Mouse (Mus musculus) Muller cell, postnatal 12 days (primary cell): ENCODE measurements at regions not wholly inside any gene's neighbourhood (a gene's known extent, or its start where the extent isn't known, plus 50 kb on each side); places are given as distances from the start of the nearest gene placed in this dataset.

Source experiments
- DNase-seq: peaks from one replicate; pipeline ENCODE4 v3.0.0-alpha.2; 2015; ENCODE audit errors: inconsistent ontology term

DNA sequence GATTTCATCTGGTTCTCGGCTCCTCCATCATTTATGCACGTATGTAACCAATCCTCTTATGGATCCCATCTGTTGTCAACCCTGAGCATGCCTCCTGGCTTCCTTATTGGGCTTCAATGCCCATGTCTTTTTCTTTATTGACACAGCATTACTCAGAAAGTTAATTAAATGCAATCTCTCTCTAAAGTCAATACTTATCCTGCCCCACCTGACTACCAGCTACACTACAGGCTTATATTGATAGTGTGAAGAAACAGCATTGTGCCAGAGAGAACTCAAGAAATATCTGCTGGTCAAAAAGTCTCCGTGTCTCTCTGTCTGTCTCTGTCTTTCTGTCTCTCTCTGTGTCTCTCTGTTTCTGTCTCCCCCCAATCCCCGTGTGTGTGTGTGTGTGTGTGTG is 194.7 kb upstream of the Rfx3 start:
- DNase-seq = no peak

DNA sequence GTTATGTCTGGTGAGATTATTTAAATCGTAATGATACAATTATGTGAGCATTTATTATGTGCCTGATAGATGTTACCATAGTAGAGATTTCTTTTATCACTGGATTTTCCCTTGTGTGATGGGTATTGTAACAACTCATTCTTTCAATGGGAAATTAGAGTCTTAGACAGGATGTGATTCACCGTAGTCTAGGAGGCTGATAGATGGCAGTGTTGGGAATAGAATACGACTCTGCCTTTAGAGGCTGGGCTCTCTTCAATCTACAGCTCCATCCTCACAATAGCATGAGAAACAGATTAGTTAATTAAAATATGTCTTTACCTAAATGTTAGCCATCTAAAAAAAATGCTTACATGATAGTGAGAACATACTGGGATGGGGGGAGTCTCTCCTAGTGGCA is 192.8 kb upstream of the Rfx3 start:
- DNase-seq = peak; percentile 10

DNA sequence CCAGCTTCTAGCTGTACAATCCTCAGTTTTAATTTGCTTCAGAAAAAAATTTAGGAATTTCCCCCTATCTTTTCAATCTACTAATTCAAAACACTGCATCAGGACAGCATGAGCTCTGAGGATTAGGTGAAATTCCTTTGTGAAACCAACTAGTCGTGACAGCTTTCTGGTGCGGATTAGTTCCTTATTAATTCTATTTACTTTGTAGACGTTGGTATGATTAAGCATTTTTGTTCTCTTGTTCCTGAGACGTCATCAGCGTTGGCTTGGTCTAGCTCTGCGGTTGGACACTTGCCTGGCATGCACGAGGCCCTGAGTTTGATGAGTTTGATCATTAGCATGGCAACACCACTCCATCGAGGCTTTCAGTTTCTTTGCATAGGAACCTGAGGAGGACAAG is 188.4 kb upstream of the Rfx3 start:
- DNase-seq = peak; percentile 81

DNA sequence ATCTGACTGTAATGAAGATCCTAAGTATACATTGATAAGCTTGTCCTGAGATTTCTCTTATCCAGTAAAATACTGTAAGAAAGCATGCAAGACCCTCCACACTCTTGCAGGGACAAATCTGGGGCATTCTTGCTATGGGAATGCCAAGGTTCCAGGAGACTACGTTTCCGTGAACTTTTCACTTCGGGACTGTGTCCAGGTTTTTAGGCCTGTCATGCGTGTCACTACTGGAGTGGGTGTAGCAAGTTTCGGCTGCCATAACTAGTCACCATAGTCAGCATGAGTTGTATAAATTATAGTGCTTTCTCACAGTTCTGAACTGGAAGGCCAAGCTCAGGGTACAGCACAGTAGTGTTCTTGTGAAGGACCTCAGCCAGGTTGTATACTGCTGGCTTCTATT is 185.9 kb upstream of the Rfx3 start:
- DNase-seq = no peak

DNA sequence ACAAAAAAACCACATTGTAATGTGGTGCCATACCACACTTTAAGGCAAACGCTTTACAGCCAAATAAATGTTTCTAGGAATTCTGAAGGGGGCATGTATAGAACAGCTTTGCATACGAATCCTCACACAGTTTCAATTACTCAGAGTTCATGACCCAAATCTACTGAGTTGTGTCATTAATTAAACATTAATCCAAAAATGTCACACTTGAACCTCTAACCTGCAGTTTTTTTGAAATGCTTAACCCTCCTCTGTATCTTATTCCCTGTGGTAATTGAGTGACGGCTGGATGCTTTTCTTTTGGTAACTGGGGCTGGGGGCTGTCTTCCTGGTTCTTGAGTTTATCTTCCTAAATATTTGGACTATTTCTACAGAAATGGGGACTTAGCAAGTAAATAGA is 181.3 kb upstream of the Rfx3 start:
- DNase-seq = peak; percentile 7

DNA sequence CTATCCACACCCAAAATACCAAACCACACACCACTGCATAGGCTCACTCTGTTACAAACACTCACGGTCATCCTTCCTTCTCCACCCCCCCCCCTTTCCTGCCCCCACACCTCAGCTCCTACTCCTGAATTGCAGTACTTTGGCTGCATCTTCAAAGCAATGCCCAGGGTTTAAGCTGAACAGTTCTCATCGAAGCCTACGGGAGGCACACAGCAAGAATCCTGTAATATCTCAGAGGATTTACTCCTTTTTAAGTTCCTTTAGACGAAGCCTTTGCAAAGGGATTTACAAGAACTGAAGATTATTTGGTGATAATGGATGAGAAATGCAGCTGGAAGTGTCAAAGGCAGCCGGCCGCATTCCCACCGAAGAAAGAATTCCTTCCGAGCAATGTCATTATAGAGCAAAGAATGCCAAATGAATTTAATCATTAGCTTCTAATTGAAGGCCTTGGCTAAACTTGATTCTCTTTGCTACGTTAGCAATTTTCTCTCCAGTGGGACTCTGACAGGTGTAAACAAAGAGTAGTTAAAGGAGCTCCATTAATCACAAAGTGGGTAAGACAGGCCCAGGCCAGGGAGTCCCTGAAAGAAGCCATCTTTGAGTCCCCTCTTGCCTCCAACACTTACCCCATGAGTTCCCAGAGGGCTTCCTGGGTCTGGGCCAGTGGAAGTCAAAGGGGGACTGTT is 180.6 kb upstream of the Rfx3 start:
- peak; percentile 86 for DNase-seq

DNA sequence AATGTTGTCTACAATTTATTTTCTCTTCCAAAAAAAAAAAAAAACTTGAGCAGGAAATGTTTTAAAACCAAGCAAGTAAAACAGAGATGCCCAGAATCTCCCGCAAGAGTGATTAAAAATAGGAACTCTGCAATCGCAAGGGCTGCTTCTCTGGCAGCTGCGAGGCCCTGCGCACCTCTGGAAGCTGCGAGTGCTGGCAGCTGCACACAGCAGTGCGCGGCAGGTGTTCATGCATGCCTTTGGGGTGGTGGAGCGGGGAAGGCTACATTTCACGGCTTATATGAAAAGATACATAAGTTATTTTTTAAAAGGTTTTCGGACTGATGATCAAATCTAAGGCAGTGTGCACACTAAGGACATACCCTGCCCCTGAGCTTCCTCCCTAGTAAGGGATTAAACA is 179.3 kb upstream of the Rfx3 start:
- DNase-seq = no peak

DNA sequence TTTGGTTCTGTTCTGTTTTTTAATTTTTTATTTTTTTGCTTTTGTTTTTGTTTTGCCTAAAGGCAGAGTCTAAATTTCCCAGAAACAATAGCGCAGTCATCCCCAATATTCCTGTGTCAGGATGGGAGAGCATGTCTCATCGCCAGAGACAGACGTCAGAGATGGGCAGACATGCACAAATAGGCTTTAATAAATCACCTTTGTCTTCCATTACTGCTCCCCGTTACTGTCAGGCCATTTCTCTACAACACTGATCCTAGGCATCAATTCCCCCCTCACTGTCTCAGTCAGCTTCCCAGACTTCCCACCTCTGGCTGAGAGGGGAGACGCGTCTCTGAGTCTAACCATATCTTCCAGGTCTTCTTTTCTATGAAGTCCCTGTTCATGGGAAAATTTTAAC is 177.4 kb upstream of the Rfx3 start:
- no peak for DNase-seq

DNA sequence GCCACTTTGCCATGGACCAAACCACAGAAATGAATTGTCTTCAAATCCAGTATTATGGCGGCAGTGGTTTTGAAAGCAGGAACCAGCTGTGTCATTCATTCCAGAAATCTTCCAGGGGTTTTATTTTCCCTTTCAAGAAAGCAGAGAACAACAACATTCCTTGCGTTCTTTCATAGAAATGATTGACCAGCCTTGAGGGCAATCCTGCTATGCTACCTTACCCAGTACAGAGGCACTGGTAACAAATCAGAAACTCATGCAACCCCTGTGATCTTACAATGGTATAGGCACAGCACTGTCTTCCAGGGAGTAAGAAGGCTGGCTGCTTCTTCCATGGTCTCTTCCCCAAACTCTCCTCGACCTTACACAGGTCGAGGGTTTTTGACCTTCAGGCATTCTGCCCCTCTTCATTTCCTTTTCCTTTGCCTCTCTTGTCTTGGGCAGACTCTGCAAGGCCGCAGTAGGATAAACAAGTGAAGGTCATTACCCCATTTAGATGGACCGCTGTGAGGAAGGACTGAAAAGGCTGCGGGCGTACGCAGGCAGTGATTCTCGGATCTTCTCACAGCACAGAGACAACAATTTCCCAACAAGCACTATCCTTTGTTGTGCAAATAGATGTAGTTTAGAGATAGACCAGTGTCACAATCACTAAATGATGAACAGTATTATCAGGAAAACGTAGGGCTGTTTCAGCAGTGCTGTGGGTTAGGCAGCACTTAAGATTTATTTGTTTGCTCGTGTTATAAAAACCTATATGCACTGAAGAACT is 171.6 kb upstream of the Rfx3 start:
- peak; percentile 25 for DNase-seq

DNA sequence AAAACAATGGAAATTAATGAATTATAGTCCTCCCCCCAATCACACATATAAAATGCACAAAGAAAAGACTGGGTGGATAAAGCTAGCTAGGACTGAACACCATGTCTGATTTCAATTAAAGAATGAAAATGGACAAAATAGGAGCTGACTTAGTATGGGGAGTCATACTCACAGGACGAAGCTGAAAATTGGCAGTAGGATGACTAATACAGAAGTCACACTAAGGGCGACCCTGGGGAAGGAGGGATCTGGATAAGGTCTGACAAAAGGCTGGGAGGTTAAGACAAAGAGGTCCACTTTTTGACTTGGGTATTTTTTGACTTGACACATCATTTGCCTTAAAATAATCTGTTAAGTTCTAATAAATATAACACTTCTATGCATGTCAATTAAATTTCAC is 170.2 kb upstream of the Rfx3 start:
- no peak for DNase-seq

DNA sequence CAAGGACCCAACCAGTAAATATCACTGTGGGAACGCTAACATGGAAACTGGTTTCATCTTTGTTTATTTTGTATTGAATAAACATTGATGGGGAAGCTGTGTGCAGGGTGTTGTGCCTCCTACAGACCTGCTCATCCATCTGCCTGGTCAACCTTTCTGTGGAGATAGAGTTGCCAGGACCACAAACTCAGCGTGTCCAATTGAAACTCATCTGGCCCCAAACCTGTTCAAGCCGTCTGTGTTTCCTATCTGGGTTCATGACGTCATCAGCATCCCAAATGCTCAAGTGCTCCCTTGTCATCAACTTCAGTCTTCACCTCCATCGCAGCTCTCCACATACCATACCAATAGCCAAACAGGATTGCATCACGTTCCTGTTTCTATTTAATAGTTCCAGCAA is 167.1 kb upstream of the Rfx3 start:
- no peak for DNase-seq

DNA sequence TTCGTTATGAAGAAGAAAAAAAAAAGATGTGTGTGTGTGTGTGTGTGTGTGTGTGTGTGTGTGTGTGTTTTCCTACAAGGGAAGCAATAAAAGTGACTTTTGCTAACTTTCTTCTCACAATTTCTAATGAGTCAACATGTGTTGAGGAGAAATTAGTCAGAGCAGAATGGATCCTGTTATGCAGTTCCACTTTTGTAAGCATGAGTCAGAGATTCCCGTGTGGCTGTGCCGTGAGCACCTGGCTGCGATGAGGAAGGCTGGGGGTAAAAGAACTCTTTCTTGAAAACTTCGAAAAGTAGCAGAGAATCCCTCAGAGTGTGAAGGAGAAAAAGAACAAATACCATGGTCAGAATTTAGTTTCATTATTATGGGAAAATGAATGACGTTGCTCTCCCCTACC is 165.9 kb upstream of the Rfx3 start:
- no peak for DNase-seq

DNA sequence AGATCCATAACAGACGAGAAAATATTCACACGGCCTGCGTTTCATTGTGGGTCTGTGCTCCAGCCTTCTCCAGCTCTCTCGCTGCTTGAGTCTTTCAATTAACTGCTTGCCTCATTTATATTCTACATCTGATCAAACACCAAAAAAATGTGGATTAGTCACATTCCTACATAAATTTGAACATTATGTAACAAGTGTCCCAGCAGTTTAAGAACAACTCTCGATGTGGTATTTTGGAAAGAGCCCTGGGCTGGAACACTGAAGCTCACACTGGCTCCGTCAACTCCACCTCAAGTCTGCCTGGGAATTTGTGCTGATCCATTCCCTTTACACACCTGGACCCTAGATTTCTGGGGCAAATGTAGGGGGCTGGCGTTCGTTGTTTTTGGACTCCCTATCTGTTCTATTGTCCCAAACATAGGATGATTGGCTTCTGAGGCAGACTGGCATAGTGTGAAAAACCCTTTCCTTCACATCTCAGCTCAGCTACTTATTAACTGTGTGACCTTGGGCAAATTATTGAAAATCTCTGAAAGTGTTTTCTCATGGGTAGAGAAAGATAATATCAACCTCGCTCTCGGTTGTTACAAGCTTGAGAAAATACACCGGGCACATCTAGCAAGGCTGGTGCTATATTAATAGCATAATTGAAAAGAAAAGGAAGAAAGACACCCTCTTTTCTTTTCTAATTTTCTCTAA is 161.0 kb upstream of the Rfx3 start:
- DNase-seq = peak; percentile 40

DNA sequence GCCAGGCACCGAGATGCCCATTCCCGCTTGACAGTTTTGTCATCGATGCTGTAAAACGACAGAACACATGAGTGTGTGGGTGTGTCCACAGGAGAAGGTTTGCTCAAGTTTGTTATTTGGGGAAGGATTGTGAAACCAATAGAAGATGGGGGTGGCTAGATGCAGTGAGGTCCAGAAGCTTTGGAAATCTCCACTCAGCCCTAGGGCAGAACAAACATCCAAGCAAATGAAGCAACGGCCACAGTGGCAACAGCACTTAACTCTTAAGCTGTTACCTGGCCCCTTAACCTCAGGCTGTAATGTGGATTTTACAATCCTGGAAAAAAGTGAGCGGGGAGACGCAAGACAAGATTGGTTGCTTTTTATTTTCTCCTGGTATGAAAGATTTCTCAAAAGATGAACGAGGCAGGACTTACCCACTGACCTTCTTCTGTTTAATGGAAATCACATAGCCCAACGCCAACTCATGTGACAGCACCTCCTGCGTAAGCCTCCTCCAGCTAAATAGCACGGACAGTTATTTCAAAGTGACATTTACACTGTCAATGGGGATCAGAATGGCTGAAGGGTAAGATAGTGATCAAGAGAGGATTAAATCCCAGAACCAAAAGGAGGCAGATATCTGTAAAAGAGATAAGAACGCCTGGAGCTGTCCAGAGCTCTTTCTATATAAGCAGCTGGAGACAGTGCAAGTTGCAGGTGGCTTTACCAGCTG is 156.6 kb upstream of the Rfx3 start:
- no peak for DNase-seq

DNA sequence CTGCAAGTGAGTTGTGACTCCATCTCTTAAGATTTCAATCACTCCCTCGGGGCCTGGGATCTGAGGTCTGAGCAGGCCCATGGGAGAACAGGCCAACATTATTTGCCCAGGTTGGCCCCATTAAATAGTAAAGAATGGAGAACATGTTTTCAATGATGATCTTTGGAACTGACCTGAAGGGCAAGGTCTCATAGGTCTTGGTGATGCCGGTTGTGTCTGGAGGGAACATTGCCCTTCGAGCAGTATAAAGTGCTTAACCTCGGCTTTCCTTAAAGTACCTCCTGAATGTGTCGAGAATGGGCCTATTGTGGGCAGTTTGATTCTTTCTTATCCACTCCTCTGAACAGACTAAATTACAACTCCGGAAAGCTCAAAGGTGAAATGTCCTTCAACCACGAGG is 155.7 kb upstream of the Rfx3 start:
- no peak for DNase-seq

DNA sequence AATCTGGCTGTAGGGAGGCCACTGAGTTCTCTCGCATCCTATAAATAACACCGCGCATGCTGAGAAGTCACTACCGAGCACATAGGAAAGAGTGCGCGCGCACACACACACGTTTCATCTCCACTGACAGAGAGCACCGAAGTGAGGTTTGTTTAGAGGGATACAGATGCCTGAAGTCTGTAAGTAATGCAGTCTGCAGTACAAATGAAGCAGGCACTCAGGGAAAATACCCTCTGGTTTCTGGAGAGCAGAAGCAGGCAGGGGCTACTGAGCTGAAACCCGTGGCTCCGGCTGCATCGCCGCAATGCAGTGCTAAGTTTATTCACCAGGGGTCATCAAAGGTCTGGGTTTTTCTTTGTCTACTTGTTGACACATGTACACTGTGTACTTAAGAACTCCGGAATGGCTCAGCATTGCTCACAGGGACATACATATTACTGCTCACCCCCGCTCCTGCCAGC is 155.0 kb upstream of the Rfx3 start:
- DNase-seq = peak; percentile 48

DNA sequence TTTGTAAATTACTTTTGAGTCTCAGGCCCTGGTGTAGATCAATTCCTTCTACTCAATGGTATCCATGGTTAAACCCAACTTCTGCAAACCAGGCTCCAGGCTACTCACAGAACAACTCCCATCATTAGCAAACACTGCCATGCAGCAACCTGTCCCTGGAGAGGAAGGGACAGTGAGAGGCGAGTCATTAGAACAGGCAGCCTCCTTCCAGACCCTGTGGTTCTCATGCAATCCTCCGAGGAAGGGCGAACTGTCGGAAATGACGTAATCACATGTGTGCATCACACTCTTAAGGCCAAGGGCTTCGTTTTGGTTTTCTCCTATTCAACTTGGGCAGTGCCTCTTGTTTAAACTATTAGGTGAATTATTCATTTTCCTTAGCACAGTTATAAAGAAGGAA is 152.2 kb upstream of the Rfx3 start:
- no peak for DNase-seq

DNA sequence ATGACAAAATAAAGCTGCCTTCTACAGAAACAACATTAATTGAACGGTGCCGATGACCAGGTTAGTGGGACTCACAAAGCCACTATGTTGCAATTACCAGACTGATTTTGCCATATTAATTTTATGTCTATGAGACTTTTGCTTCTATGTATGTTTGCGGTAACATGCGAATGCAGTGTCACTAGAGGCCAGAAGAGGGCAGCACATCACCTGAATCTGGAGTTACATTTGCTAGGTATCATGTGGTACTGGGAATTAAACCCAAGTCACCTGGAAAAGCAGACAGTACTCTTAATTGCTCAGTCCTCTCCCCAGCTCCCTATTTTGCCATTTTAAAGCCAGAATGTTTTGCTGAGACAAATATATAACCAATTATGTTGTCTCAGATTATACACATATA is 149.6 kb upstream of the Rfx3 start:
- no peak for DNase-seq

DNA sequence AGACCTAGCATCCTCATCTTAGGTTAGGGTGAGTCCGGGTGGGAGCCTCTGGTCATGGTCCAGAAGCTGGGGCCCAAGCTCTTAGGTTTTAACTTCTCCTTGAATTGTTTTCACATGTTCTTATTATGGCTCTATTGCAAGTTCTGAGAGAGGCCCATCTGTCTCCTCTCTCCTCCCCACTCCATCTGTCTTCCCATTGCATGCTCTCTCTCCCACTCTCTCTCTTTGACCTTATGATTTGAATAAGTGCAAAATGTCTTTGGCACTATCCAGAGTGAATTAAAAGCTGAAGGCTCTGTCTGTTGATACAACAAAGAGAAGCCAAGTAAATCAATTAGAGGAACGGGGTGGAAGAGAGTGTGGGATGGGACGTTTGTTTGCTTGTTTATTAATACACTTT is 146.2 kb upstream of the Rfx3 start:
- DNase-seq = no peak

DNA sequence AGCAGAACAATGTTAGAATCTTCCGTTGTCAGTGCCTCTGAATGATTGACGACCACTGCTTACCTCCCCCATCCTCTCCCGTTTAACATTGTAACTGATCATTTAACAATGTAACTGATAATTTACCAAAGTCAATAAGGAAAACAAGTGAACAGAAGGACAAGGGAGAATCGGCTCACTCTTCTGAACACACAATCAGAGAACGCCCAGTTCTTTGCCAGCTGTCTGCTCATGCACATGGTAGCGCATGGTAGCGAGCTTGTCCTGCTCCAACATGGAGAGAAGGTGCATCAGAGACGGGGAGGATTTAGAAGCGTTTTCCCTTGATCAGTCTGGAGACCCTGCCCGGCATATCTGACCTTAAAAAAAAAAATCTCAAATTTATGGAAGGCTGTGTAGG is 126.6 kb upstream of the Rfx3 start:
- no peak for DNase-seq

DNA sequence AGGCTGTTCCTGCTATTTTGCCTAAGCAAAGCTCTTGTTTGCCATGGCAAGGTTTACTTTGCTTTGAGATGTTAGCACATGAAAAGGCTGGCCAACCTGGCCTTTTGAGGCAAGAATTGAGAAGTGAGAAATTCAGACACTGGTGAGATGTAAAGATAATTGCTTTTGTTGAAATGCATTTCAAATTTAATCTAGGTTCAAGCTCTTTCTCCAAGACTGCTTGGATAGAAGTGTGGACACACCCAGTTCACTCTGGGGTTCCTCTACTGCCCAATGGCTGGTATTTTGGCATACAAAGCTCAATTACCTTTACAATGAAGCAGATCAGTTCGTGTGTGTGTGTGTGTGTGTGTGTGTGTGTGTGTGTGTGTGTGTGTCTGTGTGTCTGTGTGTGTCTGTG is 123.8 kb upstream of the Rfx3 start:
- no peak for DNase-seq
